Mouse (Mus musculus) midbrain, embryonic 10.5 days (tissue): Measurements from ENCODE around the gene Utp4. TPM values are rescaled to one million over a fixed set of nuclear protein-coding genes. Genes with fewer than 3 reads are reported as not detected.
"Not testable (repeated sequence)": the region's sequence is repeated elsewhere in the genome, so short reads cannot be mapped to it uniquely, and the experiment has no call there.

Experiments used
- DNase-seq: peaks from one replicate; pipeline ENCODE4 v3.0.0-alpha.2; 2017; ENCODE audit warnings: low spot score
- H3K27ac ChIP-seq: fragments of 300-500 bp; sonication (generic); replicated peaks from 2 replicates; pipeline ENCODE4 v1.5.1; 2016; ENCODE audit warnings: mild to moderate bottlenecking
- H3K27me3 ChIP-seq: fragments of 300-500 bp; sonication (generic); 2 replicates; pipeline ENCODE4 v1.6.1; 2016; ENCODE audit warnings: low read depth, mild to moderate bottlenecking; ENCODE audit not compliant: poor library complexity, severe bottlenecking
- H3K36me3 ChIP-seq: fragments of 300-500 bp; sonication (generic); 2 replicates; pipeline ENCODE4 v1.6.1; 2016; ENCODE audit warnings: mild to moderate bottlenecking, moderate library complexity
- H3K4me1 ChIP-seq: fragments of 300-500 bp; sonication (generic); 2 replicates; pipeline ENCODE4 v1.6.1; 2016
- H3K4me3 ChIP-seq: fragments of 300-500 bp; sonication (generic); 2 replicates; pipeline ENCODE4 v1.5.1; 2016; ENCODE audit warnings: mild to moderate bottlenecking, moderate library complexity
- H3K9me3 ChIP-seq: fragments of 300-500 bp; sonication (generic); replicated peaks from 2 replicates; pipeline ENCODE4 v1.6.1; 2016; ENCODE audit warnings: mild to moderate bottlenecking
- WGBS: fragments of 180-500 bp; shearing (Covaris S2); methylation state at CpG from one replicate; pipeline ENCODE4 v1.1.7; 2016; 5-methylcytosine and 5-hydroxymethylcytosine counted together
- polyA plus RNA-seq: library from polyadenylated mRNA; unstranded; fragments of >200 nt; fragmentation: Nextera tagmentation; extraction: Ambion mirVana; gene quantifications from 2 replicates; pipeline ENCODE4 v1.2.1, GENCODE M21; 2016

The Utp4 gene
- polyA plus RNA-seq, 1 experiment from 2014 or later, result 93.7 TPM

- H3K4me3 ChIP-seq, result no peak overlapping the region
- no peaks in the 10 kb centered on the region for H3K27me3 ChIP-seq
- DNase-seq, result no peak
- no peaks in the 10 kb centered on the region for H3K9me3 ChIP-seq
- WGBS, result 92% methylated on average over 10 of the region's 10 CpGs
- no peak overlapping the region for H3K27ac ChIP-seq
- peaks cover 91% of the 10 kb centered on the region for H3K36me3 ChIP-seq
- no peaks in the 10 kb centered on the region for H3K4me1 ChIP-seq
These were observed 20.2 kb downstream of the Utp4 start for GRCm38 (mm10) chr8:106913631-106914030.

DNA sequence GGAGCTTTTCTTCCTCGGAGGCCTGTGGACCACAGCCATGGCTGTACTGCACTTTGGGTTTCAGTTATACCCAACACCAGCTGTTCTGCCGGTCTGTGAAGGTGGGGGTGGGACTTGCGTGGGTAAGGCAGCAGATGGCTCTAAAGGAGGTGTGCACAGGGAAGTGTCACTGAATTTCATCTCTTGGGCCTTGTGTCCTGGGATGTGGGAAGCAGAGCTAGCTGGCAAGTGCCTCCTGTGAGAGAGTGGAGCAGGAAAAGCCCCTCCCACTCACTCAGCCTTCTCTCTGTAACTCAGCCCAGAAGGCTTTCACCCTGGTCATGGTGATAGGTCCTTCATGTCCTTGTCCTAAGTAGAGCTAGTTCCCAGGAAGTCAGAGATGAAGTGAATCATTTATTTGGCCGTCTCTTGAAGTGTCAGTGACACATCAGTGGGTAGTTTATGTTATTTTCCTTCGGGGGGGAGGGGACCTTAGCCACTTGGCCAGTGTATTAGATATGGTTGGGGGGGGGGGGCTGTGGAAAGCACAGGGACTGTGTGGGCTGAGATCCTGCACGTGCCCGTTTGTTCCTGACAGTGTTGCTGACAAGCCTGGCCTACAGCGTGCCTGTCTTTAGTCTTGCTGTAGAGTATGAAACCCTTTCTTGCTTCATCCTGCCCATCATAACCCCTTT, 26.4 kb downstream of the Utp4 start:
- Histone ChIP-seq H3K9me3 (no peaks in the 10 kb centered on the region), H3K27me3 (no peaks in the 10 kb centered on the region), H3K4me1 (no peaks in the 10 kb centered on the region), H3K27ac (no peak overlapping the region), H3K36me3 (peaks cover 94% of the 10 kb centered on the region), H3K4me3 (no peak overlapping the region)
- 95% methylated on average over 8 of the region's 8 CpGs for WGBS
- no peak for DNase-seq

DNA sequence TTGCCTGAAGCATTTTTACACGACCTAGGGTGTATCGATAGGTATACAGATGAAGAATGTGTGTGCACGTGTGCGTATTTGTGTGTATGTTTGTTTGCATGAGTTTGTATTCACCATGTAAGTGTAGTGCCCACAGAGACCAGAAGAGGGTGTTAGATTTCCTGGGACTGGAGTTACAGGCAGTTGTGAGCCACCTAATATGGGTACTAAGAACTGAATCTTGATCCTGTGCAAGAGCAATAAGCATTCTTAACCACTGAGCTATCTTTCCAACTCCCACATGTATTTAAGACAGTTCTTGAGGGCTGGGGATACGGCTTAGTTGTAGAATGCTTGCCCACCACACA, 26.9 kb downstream of the Utp4 start:
- no peak overlapping the region for H3K4me3 ChIP-seq
- no peaks in the 10 kb centered on the region for H3K9me3 ChIP-seq
- no peaks in the 10 kb centered on the region for H3K27me3 ChIP-seq
- peaks cover 90% of the 10 kb centered on the region for H3K36me3 ChIP-seq
- no peak overlapping the region for H3K27ac ChIP-seq
- no peak for DNase-seq
- no peaks in the 10 kb centered on the region for H3K4me1 ChIP-seq
- 98% methylated on average over 5 of the region's 5 CpGs for WGBS

DNA sequence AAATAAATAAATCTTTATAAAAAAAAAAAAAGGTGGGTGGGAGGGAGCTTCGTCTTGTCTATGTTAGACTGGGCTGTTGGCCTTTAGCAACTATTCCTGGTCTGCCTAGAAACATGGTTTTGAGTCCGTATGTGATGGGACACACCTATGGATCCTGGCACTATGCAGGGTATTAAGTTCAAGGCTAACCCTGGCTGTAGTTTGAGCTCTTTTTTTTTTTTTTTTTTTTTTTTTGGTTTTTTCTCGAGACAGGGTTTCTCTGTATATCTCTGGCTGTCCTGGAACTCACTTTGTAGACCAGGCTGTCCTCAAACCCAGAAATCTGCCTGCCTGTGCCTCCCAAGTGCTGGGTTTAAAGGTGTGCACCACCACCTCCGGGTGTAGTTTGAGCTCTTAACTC, 30.6 kb downstream of the Utp4 start:
- H3K4me1 ChIP-seq, result no peaks in the 10 kb centered on the region
- no peak overlapping the region for H3K4me3 ChIP-seq
- H3K9me3 ChIP-seq, result no peaks in the 10 kb centered on the region
- WGBS, result 95% methylated on average over 4 of the region's 4 CpGs
- H3K27ac ChIP-seq, result no peak overlapping the region
- DNase-seq, result no peak
- H3K27me3 ChIP-seq, result no peaks in the 10 kb centered on the region
- H3K36me3 ChIP-seq, result peaks cover 53% of the 10 kb centered on the region

DNA sequence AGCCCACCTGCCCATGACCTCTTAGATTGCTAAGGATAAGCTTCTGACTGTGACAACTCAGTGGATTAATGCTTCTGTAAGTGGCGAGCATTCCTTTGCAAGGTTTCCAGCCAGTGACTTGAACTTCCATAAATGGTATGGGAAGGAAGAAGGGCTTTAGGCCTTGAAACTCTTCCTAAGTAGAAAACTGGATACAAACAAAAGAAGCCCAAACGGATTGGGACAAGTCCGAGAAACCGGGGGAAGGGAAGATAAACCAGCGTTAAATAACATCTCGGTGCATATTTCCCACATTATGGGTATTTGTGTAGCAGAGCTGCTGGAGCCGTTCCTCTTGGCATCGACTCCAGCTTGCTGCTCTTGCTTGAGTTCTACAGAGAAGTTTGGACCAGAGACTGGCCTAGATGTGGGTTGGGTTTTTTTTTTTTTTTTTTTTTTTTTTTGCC, 31.5 kb downstream of the Utp4 start:
- DNase-seq, result no peak
- H3K27ac ChIP-seq, result no peak overlapping the region

GRCm38 (mm10) chr8:106925446-106925845, 32.0 kb downstream of the Utp4 start:
- H3K27ac ChIP-seq, result no peak overlapping the region
- no peak overlapping the region for H3K4me3 ChIP-seq
- 93% methylated on average over 4 of the region's 4 CpGs for WGBS
- DNase-seq, result no peak
- H3K36me3 ChIP-seq, result peaks cover 39% of the 10 kb centered on the region
- no peaks in the 10 kb centered on the region for H3K4me1 ChIP-seq
- no peaks in the 10 kb centered on the region for H3K27me3 ChIP-seq
- no peaks in the 10 kb centered on the region for H3K9me3 ChIP-seq

More for the DNA sequence above, 31.5 kb downstream of the Utp4 start:
- H3K4me3 ChIP-seq, result no peak overlapping the region
- H3K36me3 ChIP-seq, result peaks cover 45% of the 10 kb centered on the region
- no peaks in the 10 kb centered on the region for H3K4me1 ChIP-seq
- no peaks in the 10 kb centered on the region for H3K27me3 ChIP-seq
- WGBS, result 83% methylated on average over 8 of the region's 8 CpGs
- H3K9me3 ChIP-seq, result no peaks in the 10 kb centered on the region

DNA sequence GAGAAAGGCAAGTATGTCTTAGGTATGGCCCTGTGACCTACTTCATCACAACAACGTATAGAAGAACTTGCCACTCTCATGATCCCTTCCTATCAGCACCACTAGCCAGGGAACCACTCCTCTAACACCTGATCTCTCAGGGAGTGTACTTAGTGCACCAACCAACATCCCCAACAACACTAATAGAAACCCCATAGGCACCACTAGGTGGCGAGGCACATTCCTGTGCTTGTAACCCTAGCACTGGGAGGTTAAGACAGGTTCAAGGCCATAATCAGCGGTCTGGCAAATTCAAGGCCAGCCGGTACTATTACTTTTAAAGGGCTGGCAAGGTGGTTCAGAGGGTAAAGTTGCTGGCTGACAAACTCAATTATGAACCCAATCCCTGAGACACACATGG, 33.8 kb downstream of the Utp4 start:
- Histone ChIP-seq H3K9me3 (no peaks in the 10 kb centered on the region), H3K27ac (no peak overlapping the region), H3K4me3 (no peak overlapping the region), H3K36me3 (peaks cover 22% of the 10 kb centered on the region), H3K27me3 (peaks cover 12% of the 10 kb centered on the region), H3K4me1 (peaks cover under 1% of the 10 kb centered on the region; the same call in 1 of the 2 replicates)
- WGBS, result 52% methylated on average over 4 of the region's 4 CpGs
- no peak for DNase-seq

- H3K4me1 ChIP-seq, H3K27ac ChIP-seq, H3K9me3 ChIP-seq, H3K4me3 ChIP-seq, DNase-seq: not testable (repeated sequence)
- Histone ChIP-seq H3K27me3 (peaks cover 21% of the 10 kb centered on the region), H3K36me3 (peaks cover 13% of the 10 kb centered on the region)
- 93% methylated on average over 11 of the region's 11 CpGs for WGBS
These were observed 34.7 kb downstream of the Utp4 start for GRCm38 (mm10) chr8:106928182-106928581.

DNA sequence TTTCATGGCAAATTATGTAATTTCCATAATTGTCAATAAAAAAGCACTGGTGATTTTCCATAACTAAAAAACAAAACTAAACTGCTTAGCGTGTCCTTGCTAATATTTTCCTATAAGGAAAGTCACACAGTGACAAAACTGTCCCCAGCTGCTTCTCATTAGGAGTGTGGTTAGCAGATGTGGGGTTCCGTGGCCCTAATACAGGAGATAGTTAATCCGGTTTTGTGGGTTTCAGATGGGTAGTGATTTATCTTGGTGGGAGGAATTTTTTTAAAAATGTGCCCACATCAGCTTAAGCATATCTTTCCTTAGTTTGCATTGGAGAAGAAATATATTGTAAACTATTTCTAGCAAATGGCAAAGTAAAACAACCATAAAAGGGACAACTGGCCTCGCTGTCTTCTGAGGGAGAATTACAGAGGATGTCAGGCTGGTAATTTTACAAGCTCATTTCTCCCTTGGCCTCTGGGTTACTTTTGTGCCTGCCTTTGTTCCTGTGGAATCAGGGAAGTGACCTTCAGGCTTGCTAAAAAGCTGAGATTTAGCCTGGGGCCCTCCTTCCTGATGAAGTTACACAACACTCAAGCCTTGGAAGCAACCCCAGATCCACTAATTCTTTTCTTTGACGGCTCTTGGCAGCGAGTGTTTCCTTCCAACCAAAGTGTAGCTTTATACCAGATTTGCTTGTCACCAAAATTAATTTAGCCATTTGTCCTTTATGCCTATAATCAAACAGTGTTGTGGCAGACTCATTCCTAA, 35.9 kb downstream of the Utp4 start:
- no peaks in the 10 kb centered on the region for H3K9me3 ChIP-seq
- H3K27ac ChIP-seq, result no peak overlapping the region
- peaks cover 32% of the 10 kb centered on the region for H3K27me3 ChIP-seq
- 81% methylated on average over 6 of the region's 6 CpGs for WGBS
- H3K4me3 ChIP-seq, result no peak overlapping the region
- H3K4me1 ChIP-seq, result peaks cover 7% of the 10 kb centered on the region
- DNase-seq, result no peak
- H3K36me3 ChIP-seq, result 0 out of 2 replicates have a peak, but pooled peaks cover 6% of the 10 kb centered on the region

DNA sequence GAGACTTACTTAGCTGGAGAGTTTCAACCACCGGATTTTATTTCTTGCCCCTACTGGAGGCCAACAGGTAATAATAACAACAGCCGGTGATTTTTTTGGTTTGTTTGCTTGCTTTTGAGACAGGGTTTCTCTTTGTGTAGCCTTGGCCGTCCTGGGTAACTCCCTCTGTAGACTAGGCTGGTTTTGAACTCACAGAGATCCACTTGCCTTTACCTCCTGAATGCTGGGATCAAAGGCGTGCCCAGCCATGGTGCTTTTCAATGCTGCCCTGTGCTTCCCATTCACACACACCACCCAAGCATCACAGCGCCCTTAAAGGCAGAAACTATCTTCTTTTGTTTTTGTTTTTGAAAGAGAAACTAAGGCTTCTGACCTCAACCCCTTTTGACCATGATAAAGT, 36.5 kb downstream of the Utp4 start:
- H3K27ac ChIP-seq, result no peak overlapping the region
- no peak for DNase-seq
- no peaks in the 10 kb centered on the region for H3K9me3 ChIP-seq
- H3K36me3 ChIP-seq, result 0 out of 2 replicates have a peak, but pooled peaks cover 1% of the 10 kb centered on the region
- no peak overlapping the region for H3K4me3 ChIP-seq
- H3K27me3 ChIP-seq, result peaks cover 35% of the 10 kb centered on the region
- peaks cover 7% of the 10 kb centered on the region for H3K4me1 ChIP-seq
- WGBS, result 81% methylated on average over 5 of the region's 5 CpGs

- Histone ChIP-seq H3K27ac (no peak overlapping the region), H3K4me3 (peak overlapping the region; percentile 36), H3K9me3 (no peaks in the 10 kb centered on the region), H3K36me3 (no peaks in the 10 kb centered on the region), H3K27me3 (peaks cover 35% of the 10 kb centered on the region), H3K4me1 (peaks cover 24% of the 10 kb centered on the region)
- peak; percentile 44 for DNase-seq
- 15% methylated on average over 22 of the region's 22 CpGs for WGBS
These were observed 39.1 kb downstream of the Utp4 start for GRCm38 (mm10) chr8:106932376-106933065.

GRCm38 (mm10) chr8:106933506-106934143, 40.2 kb downstream of the Utp4 start:
- Histone ChIP-seq H3K4me1 (peaks cover 31% of the 10 kb centered on the region), H3K27ac (no peak overlapping the region), H3K36me3 (no peaks in the 10 kb centered on the region), H3K9me3 (no peaks in the 10 kb centered on the region), H3K4me3 (no peak overlapping the region), H3K27me3 (peaks cover 35% of the 10 kb centered on the region)
- WGBS, result 91% methylated on average over 4 of the region's 4 CpGs
- no peak for DNase-seq
